Mouse (Mus musculus): Measurements from ENCODE around the gene Pdpr. TPM values are rescaled to one million over a fixed set of nuclear protein-coding genes. Genes with fewer than 3 reads are reported as not detected.
A peak's percentile ranks its signal among the peaks of the same experiment; 100 is the strongest.

Pdpr gene
- 10.3 and 10.5 TPM in 2 replicates for polyA plus RNA-seq (2015; fragmentation: Nextera tagmentation; extraction: Ambion mirVana)

DNA sequence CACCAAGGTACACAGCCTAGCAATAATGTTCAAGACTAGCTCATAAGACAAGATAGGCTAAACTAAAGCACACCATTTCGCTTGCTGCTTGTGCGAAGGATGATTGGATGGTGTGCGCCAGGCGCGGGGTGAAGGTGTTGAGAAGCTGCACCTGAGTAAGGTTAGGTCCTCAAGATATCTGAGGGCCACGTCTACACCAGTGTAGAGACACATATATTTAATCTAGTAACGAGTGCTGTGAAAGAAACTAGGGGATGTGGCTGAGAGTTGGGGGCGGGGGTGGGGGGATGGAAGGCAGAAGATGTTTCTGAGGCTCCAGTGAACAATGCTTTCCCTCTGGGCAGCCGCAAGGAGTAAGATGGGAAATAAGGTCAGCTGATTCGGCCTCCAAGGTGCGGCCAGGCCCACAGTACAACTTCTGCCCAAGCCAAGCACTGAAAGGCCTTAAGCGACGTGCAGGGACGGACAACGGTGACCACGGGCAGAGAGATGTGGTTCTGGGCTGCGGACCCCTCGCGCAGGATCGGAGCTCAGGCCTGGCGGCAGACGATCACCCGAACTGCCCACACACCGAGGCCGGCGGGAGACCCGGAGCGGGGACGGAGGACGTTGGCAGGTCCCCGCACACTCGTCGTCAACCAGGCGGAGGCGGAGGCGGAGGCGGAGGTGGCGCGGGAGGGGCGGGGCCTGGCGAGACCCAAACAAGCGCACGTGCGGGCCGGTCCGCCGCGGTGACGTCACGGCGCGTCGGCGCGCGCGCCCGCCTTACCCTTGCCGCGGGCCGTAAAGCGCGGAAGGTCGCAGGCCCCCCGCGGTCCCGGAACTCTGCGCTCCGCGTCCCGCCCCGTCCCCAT, at the start of gene Pdpr:
Pdpr (plus strand) TSS at position 766 of the 854 bp plus-strand sequence.
- Histone ChIP-seq H3K27me3 (replicated peaks) (no peaks in the 10 kb centered on the region), H3K4me2 (peak within 1 kb of the TSS; percentile 81), H3K27ac (replicated peaks) (peak within 1 kb of the TSS; percentile 85), H3K9ac (replicated peaks) (peak within 1 kb of the TSS; percentile 71), H3K4me1 (peaks cover 23% of the 10 kb centered on the region), H3K4me3 (replicated peaks) (peak within 1 kb of the TSS; percentile 68), H3K36me3 (no peaks in the 10 kb centered on the region), H3K9me3 (replicated peaks) (no peaks in the 10 kb centered on the region)
- ATAC-seq (ENCODE audit: low FRiP score), result peak; percentile 94
- WGBS, result 8% methylated on average over 45 of the region's 72 CpGs

DNA sequence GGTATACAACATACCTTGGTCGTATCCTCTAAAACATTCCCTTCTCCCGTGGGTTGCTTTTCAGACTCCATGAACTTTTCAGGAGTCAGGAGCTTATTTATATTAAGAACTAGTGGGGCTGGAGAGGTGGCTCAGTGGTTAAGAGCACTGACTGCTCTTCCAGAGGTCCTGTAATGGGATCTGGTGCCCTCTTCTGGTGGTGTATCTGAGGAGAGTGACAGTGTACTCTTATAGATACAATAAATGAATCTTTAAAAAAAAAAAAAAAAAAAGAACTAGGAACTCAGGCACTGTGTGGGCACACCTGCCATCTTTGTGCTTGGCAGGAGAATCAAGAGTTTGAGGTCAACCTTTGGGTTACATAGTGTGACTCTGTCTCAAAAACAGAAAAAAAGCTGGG, 45.7 kb upstream of the Pdpr start:
- H3K27ac ChIP-seq (replicated peaks), result no peak overlapping the region
- H3K9me3 ChIP-seq (replicated peaks), result no peaks in the 10 kb centered on the region
- no peaks in the 10 kb centered on the region for H3K4me1 ChIP-seq
- H3K4me2 ChIP-seq, result no peak overlapping the region
- no peaks in the 10 kb centered on the region for H3K27me3 ChIP-seq (replicated peaks)
- no peak overlapping the region for H3K9ac ChIP-seq (replicated peaks)
- ATAC-seq (ENCODE audit: low FRiP score), result no peak
- 92% methylated on average over 2 of the region's 2 CpGs for WGBS
- no peak overlapping the region for H3K4me3 ChIP-seq (replicated peaks)
- peaks cover 98% of the 10 kb centered on the region for H3K36me3 ChIP-seq

DNA sequence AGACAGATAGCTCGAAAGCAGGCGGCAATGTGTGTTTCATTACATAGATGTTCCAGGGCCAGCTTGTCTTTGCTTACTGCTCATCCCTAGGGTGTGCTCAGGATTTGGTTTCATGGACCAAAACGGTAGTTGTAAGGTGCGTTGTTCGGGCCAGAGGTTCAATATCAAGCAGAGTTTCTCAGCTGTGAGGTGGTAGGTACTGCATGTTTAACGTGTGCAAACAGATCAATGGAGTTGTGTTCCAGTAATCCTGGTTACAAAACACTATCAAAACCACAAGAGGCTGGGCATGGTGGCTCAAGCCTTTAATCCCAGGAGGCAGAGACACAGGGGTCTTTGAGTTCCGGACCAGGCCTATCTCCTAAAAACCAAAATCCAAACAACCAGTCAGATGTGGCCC, 45.3 kb upstream of the Pdpr start:
- 92% methylated on average over 7 of the region's 7 CpGs for WGBS
- Histone ChIP-seq H3K4me3 (replicated peaks) (no peak overlapping the region), H3K27ac (replicated peaks) (no peak overlapping the region), H3K9me3 (replicated peaks) (no peaks in the 10 kb centered on the region), H3K36me3 (peaks cover 98% of the 10 kb centered on the region), H3K4me1 (no peaks in the 10 kb centered on the region), H3K27me3 (replicated peaks) (no peaks in the 10 kb centered on the region), H3K9ac (replicated peaks) (no peak overlapping the region), H3K4me2 (no peak overlapping the region)
- no peak for ATAC-seq (ENCODE audit: low FRiP score)

DNA sequence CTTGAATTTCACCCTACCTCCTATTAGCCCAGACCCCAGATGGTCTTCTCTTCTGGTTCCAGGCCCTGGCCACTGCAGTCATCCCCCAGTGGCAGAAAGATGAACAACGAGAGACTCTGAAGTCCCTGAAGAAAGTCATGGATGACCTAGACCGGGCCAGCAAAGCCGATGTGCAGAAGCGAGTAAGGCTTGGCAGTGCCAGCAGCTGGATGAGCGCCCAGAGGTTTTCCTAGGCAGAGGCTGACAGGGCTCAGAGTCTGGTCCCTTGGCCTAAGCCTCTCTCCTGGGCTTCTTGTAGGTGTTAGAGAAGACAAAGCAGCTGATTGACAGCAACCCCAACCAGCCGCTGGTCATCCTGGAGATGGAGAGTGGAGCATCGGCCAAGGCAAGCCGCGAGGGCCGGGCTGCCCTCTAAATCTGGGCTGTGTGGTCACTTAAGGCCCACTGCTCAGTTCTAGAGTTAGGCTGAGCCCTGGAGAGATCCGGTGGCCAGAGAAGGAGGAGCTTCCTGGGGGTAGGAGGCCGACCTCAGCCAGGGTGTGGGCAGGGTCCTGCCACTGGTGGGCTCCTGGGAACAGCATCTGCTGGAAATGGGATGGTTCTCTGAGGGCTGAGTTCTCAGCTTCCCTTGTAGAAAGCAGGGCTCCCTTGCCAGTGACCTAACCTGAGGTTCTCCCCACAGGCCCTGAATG, 40.5 kb upstream of the Pdpr start:
- no peaks in the 10 kb centered on the region for H3K9me3 ChIP-seq (replicated peaks)
- no peak overlapping the region for H3K27ac ChIP-seq (replicated peaks)
- H3K4me1 ChIP-seq, result peaks cover 16% of the 10 kb centered on the region
- no peak overlapping the region for H3K4me3 ChIP-seq (replicated peaks)
- peaks cover 69% of the 10 kb centered on the region for H3K36me3 ChIP-seq
- no peak overlapping the region for H3K4me2 ChIP-seq
- H3K9ac ChIP-seq (replicated peaks), result no peak overlapping the region
- H3K27me3 ChIP-seq (replicated peaks), result no peaks in the 10 kb centered on the region
- 96% methylated on average over 12 of the region's 12 CpGs for WGBS
- no peak for ATAC-seq (ENCODE audit: low FRiP score)

DNA sequence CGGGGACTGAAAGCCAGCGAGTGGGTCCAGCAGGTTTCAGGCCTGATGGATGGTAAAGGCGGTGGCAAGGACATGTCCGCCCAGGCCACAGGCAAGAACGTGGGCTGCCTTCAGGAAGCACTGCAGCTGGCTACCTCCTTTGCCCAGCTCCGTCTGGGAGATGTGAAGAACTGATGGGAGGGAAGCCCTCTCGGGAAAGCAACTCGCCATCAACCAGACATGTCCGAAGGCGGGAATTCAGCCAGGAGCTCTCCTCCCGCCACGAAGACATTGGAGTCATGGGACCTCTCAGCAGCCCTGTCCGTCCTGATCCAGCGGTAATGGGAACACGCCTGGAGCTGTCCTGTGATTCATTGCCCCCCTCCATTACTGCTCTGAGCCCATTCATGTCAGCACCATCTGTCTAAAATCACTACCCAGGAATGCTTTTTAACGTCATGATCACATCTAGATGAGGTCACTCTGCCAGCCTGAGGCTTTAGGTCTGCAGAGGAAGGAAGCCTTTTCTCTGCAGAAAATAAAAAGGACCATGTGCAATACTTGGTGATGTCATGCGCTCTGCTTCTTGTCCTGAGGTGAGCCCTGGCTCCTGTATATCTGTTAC, 39.3 kb upstream of the Pdpr start:
- H3K4me3 ChIP-seq (replicated peaks), result no peak overlapping the region
- H3K27ac ChIP-seq (replicated peaks), result no peak overlapping the region
- H3K9ac ChIP-seq (replicated peaks), result no peak overlapping the region
- peaks cover 58% of the 10 kb centered on the region for H3K36me3 ChIP-seq
- WGBS, result 91% methylated on average over 17 of the region's 17 CpGs
- no peaks in the 10 kb centered on the region for H3K9me3 ChIP-seq (replicated peaks)
- no peak overlapping the region for H3K4me2 ChIP-seq
- peaks cover 17% of the 10 kb centered on the region for H3K4me1 ChIP-seq
- no peak for ATAC-seq (ENCODE audit: low FRiP score)
- no peaks in the 10 kb centered on the region for H3K27me3 ChIP-seq (replicated peaks)

DNA sequence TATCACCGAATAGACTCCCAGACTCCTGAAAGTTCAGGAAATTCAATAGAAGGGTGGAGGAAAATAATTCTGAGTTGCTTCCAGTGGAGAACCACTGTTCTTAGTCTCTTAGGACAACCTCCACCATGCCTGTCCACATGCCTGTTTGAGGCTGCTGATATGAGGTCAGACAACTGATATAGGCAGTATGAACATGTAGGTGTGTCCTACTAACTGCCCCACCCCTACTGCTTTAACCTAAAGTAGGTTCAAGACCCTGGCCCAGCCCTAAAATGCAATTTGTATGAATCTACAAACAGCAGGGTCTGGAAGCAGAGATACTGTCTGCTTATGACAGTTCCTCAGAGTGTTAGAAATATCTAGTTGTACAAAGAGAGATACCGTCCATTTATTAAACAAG, 38.8 kb upstream of the Pdpr start:
- ATAC-seq (ENCODE audit: low FRiP score), result peak; percentile 3; the same call in 1 of the 2 replicates
- H3K27me3 ChIP-seq (replicated peaks), result no peaks in the 10 kb centered on the region
- H3K9me3 ChIP-seq (replicated peaks), result no peaks in the 10 kb centered on the region
- WGBS, result 67% methylated on average over 2 of the region's 2 CpGs
- H3K4me3 ChIP-seq (replicated peaks), result no peak overlapping the region
- H3K36me3 ChIP-seq, result peaks cover 53% of the 10 kb centered on the region
- no peak overlapping the region for H3K9ac ChIP-seq (replicated peaks)
- H3K4me2 ChIP-seq, result no peak overlapping the region
- H3K27ac ChIP-seq (replicated peaks), result no peak overlapping the region
- peaks cover 22% of the 10 kb centered on the region for H3K4me1 ChIP-seq

DNA sequence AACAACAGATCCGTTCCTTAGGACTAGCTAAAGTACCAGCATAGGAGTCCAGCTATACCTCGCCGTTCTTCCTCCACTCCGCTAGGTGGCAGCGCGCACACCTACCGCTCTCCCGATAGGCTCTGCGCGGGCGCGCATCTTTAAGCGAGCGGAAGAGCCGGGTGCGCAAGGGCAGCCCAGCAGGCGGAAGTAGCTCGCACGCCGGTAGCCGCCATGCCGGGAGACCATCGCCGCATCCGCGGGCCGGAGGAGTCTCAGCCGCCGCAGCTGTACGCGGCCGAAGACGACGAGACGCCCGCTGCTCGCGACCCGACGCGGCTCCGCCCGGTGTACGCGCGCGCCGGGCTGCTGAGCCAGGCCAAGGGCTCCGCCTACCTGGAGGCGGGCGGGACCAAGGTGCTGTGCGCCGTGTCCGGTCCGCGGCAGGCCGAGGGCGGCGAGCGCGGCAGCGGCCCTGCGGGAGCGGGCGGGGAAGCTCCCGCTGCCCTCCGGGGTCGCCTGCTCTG, 38.2 kb upstream of the Pdpr start, which contains the start of gene Exosc6:
Exosc6 (plus strand) TSS at position 182 of the 506 bp plus-strand sequence.
- WGBS, result under 1% methylated on average over 68 of the region's 68 CpGs
- Histone ChIP-seq H3K4me2 (peak within 1 kb of the TSS; percentile 99), H3K9me3 (replicated peaks) (no peaks in the 10 kb centered on the region), H3K27ac (replicated peaks) (peak within 1 kb of the TSS; percentile 80), H3K9ac (replicated peaks) (peak within 1 kb of the TSS; percentile 83), H3K36me3 (peaks cover 47% of the 10 kb centered on the region), H3K4me3 (replicated peaks) (peak within 1 kb of the TSS; percentile 94), H3K27me3 (replicated peaks) (no peaks in the 10 kb centered on the region), H3K4me1 (peaks cover 28% of the 10 kb centered on the region)
- ATAC-seq (ENCODE audit: low FRiP score), result peak; percentile 94

DNA sequence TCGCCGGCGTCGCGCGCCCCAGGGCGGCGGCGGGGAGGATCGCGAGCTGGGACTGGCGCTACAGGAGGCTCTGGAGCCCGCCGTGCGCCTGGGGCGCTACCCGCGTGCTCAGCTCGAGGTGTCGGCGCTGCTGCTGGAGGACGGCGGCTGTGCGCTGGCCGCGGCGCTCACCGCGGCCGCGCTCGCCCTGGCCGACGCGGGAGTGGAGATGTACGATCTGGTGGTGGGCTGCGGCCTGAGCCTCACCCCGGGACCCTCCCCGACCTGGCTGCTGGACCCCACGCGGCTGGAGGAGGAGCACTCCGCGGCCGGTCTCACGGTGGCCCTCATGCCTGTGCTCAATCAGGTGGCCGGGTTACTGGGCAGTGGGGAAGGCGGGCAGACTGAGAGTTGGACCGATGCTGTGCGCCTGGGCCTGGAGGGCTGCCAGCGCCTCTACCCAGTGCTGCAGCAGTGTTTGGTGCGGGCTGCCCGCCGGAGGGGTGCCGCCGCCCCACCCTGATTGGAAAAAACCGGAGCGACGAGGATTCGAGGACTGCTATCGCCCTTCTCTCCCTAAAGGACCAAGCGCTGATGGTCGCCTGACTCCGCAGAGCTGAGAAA, 37.6 kb upstream of the Pdpr start:
- Histone ChIP-seq H3K36me3 (peaks cover 41% of the 10 kb centered on the region), H3K4me1 (peaks cover 32% of the 10 kb centered on the region), H3K27ac (replicated peaks) (peak overlapping the region; percentile 80), H3K27me3 (replicated peaks) (no peaks in the 10 kb centered on the region), H3K9ac (replicated peaks) (peak overlapping the region; percentile 83), H3K4me3 (replicated peaks) (peak overlapping the region; percentile 94), H3K4me2 (peak overlapping the region; percentile 99), H3K9me3 (replicated peaks) (no peaks in the 10 kb centered on the region)
- under 1% methylated on average over 50 of the region's 63 CpGs for WGBS
- peak; percentile 51 for ATAC-seq (ENCODE audit: low FRiP score)

DNA sequence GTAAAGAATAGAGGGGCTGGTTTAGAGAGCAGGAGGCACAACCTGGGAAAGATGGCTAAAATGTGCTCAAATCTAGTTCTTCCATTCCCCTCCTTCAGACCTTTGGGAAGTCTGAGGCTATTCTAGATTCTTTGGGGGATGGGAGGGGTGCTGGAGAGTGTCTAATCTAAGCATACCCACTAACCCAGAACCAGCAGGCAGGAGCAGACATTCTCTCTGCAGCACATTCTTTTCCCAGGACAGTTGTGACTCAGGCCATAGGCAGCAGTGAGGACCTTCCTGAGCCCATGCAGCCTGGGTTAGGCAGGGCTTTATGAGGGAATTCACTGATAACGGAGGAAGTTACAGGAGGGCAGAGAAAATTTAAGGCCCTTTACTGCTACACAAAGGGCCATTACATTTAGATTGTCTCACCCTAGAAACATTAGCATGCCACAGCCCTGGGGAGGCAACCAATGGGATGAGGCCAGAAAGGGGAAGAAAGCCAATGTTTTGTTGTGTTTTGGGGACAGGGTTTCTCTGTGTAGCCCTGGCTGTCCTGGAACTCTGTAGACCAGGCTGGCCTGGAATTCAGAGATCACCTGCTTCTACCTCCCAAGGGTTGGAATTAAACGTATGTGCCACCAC, 35.4 kb upstream of the Pdpr start:
- peaks cover 19% of the 10 kb centered on the region for H3K36me3 ChIP-seq
- H3K4me3 ChIP-seq (replicated peaks), result no peak overlapping the region
- WGBS, result 53% methylated on average over 2 of the region's 2 CpGs
- no peak for ATAC-seq (ENCODE audit: low FRiP score)
- no peak overlapping the region for H3K9ac ChIP-seq (replicated peaks)
- H3K4me2 ChIP-seq, result no peak overlapping the region
- H3K4me1 ChIP-seq, result peaks cover 39% of the 10 kb centered on the region
- H3K27me3 ChIP-seq (replicated peaks), result no peaks in the 10 kb centered on the region
- no peak overlapping the region for H3K27ac ChIP-seq (replicated peaks)
- H3K9me3 ChIP-seq (replicated peaks), result no peaks in the 10 kb centered on the region

DNA sequence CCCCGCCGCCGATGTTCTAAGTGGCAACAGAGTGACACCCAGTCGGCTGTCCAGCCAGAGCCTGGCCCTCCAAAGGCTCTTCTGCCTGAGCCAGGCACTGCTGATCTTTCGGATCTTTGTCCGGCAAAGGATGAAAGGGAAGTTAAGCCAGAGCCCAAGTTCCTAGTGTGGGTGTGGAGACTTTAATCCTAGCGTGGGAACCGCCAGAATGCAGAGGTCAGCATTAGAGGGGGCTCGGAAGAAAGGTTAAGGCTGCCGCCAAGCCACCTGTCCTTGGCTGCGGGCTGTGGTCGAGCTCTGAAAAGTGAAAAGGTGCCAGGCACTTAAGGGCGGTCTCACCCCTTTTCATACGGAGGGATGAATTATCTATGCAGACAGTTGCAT, 32.8 kb upstream of the Pdpr start:
- Histone ChIP-seq H3K4me2 (peak overlapping the region; percentile 61), H3K4me3 (replicated peaks) (peak overlapping the region; percentile 72), H3K4me1 (peaks cover 39% of the 10 kb centered on the region), H3K36me3 (no peaks in the 10 kb centered on the region), H3K9ac (replicated peaks) (peak overlapping the region; percentile 70), H3K9me3 (replicated peaks) (no peaks in the 10 kb centered on the region), H3K27me3 (replicated peaks) (no peaks in the 10 kb centered on the region), H3K27ac (replicated peaks) (peak overlapping the region; percentile 86)
- 0% methylated on average over 14 of the region's 14 CpGs for WGBS
- ATAC-seq (ENCODE audit: low FRiP score), result 0 out of 2 replicates have a peak, but pooled peaks have one; percentile 1

All from neural tube, embryonic 15.5 days (tissue).